Mouse (Mus musculus): Measurements from ENCODE around the gene Nav2. TPM values are rescaled to one million over a fixed set of nuclear protein-coding genes. Genes with fewer than 3 reads are reported as not detected.

Gene Nav2
- total and polyA plus RNA-seq, 3 experiments = 2.0 to 2.7 TPM; not detected in 1

GRCm38 (mm10) chr7:49343081-49343600, 434.6 kb downstream of the Nav2 start:
- H3K4me1 ChIP-seq (ENCODE audit: control insufficient read depth in 1 of 2, insufficient read depth in 2 of 2, low read length in 2 of 2) = no peaks in the 10 kb centered on the region
- no peak for TF ChIP-seq TBP (IDR thresholded peaks at IDR 0.05; ENCODE audit: low read depth, low read length)
- TF ChIP-seq CHD2 (IDR thresholded peaks at IDR 0.05; ENCODE audit: low read length) = no peak
- TF ChIP-seq MYC (IDR thresholded peaks at IDR 0.05; ENCODE audit: low read depth, low read length) = no peak
- TF ChIP-seq JUND (IDR thresholded peaks at IDR 0.05; ENCODE audit: low read depth, low read length) = no peak
- TF ChIP-seq USF1 (IDR thresholded peaks at IDR 0.05; ENCODE audit: low read depth, low read length) = no peak
- TF ChIP-seq GABPA (IDR thresholded peaks at IDR 0.05; ENCODE audit: low read depth, low read length) = no peak
- no peak for TF ChIP-seq ZMIZ1 (IDR thresholded peaks at IDR 0.05; ENCODE audit: low read depth, low read length)
- no peak for TF ChIP-seq GATA1 (IDR thresholded peaks at IDR 0.05; ENCODE audit: low read depth, low read length)
- no peaks in the 10 kb centered on the region for H3K79me2 ChIP-seq (ENCODE audit: control insufficient read depth, insufficient read depth, low read length, poor library complexity)
- no peaks in the 10 kb centered on the region for H3K36me3 ChIP-seq (ENCODE audit: control insufficient read depth in 1 of 2, insufficient read depth in 2 of 2, low read length in 2 of 2)
- H3K4me3 ChIP-seq (ENCODE audit: control insufficient read depth in 1 of 2, insufficient read depth in 1 of 2, low read depth in 2 of 2, low read length in 2 of 2) = no peak overlapping the region
- H3K9me3 ChIP-seq (replicated peaks; ENCODE audit: insufficient read depth, low read length) = no peaks in the 10 kb centered on the region
- H3K27me3 ChIP-seq (ENCODE audit: control insufficient read depth in 1 of 2, insufficient read depth in 2 of 2, low read length in 2 of 2) = no peaks in the 10 kb centered on the region
- no peak overlapping the region for H3K27ac ChIP-seq (ENCODE audit: control insufficient read depth, low read depth, low read length)
- no peak overlapping the region for H3K9ac ChIP-seq (ENCODE audit: control insufficient read depth, low read depth, low read length, poor library complexity, severe bottlenecking)
- DNase-seq (ENCODE audit: low read depth, low spot score) = no peak

- H3K27ac ChIP-seq (ENCODE audit: control insufficient read depth, low read depth, low read length) = no peak overlapping the region
- no peaks in the 10 kb centered on the region for H3K36me3 ChIP-seq (ENCODE audit: control insufficient read depth in 1 of 2, insufficient read depth in 2 of 2, low read length in 2 of 2)
- H3K4me3 ChIP-seq (ENCODE audit: control insufficient read depth in 1 of 2, insufficient read depth in 1 of 2, low read depth in 2 of 2, low read length in 2 of 2) = no peak overlapping the region
- H3K4me1 ChIP-seq (ENCODE audit: control insufficient read depth in 1 of 2, insufficient read depth in 2 of 2, low read length in 2 of 2) = no peaks in the 10 kb centered on the region
- DNase-seq (ENCODE audit: low read depth, low spot score) = no peak
- no peaks in the 10 kb centered on the region for H3K9me3 ChIP-seq (replicated peaks; ENCODE audit: insufficient read depth, low read length)
- H3K9ac ChIP-seq (ENCODE audit: control insufficient read depth, low read depth, low read length, poor library complexity, severe bottlenecking) = no peak overlapping the region
- no peaks in the 10 kb centered on the region for H3K27me3 ChIP-seq (ENCODE audit: control insufficient read depth in 1 of 2, insufficient read depth in 2 of 2, low read length in 2 of 2)
- TF ChIP-seq ZMIZ1 (IDR thresholded peaks at IDR 0.05; ENCODE audit: low read depth, low read length) = no peak
- no peak for TF ChIP-seq ETS1 (IDR thresholded peaks at IDR 0.05; ENCODE audit: low read depth, low read length)
- TF ChIP-seq RCOR1 (IDR thresholded peaks at IDR 0.05; ENCODE audit: low read depth, low read length) = no peak
- no peak for TF ChIP-seq SIN3A (IDR thresholded peaks at IDR 0.05; ENCODE audit: low read length)
- TF ChIP-seq MYC (IDR thresholded peaks at IDR 0.05; ENCODE audit: low read depth, low read length) = no peak
- TF ChIP-seq JUND (IDR thresholded peaks at IDR 0.05; ENCODE audit: low read depth, low read length) = no peak
- TF ChIP-seq MYB (IDR thresholded peaks at IDR 0.05; ENCODE audit: low read depth, low read length) = no peak
- TF ChIP-seq EP300 (IDR thresholded peaks at IDR 0.05; ENCODE audit: low read depth in 1 of 2, low read length in 2 of 2) = no peak
- TF ChIP-seq TAL1 (IDR thresholded peaks at IDR 0.05; ENCODE audit: low read length) = no peak
- TF ChIP-seq BHLHE40 (IDR thresholded peaks at IDR 0.05; ENCODE audit: borderline replicate concordance, low read depth, low read length) = no peak
- no peak for TF ChIP-seq MXI1 (IDR thresholded peaks at IDR 0.05; ENCODE audit: low read depth, low read length)
- H3K79me2 ChIP-seq (ENCODE audit: control insufficient read depth, insufficient read depth, low read length, poor library complexity) = no peaks in the 10 kb centered on the region
These were observed 435.4 kb downstream of the Nav2 start for GRCm38 (mm10) chr7:49343752-49344484.

Measured in MEL (cell line).